10 mouse cellular contexts compared by ENCODE assay signal in the genomic region with DNA sequence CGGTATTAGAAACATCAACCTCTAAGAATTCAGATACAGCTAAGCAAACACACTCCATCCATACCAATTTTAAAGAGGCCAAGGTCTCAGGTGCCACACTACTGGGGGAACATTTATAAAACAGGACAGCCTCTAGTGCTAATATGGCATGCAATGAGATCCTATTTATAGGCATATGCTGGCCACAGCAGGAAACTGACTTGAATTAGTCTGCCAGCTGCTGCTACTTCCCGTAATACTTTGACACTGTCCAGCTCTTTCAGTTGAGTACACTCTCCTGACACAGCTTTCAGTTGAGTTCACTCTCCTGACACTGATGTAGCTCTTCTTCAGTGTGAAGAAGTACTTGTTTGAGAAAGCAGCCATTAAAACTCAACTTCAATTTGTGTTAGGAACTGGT.
A peak's percentile ranks its signal among the peaks of the same experiment; 100 is the strongest.
DNase-seq lines count a peak whose midpoint lies in the region; ATAC-seq lines count a peak whose summit lies in the region.
"Had no signal": no experiment of that assay in that cellular context is flagged by ENCODE, and none has a peak within 500 bp of the region (broad histone marks: within the 10 kb centered on the region; RNA-seq: fewer than 3 reads in every experiment).

No protein-coding gene starts in this region.

- 0 out of 2 replicates have a peak, but pooled peaks have one; percentile 27 for ATAC-seq in midbrain, embryonic 13.5 days
- no peak for ATAC-seq in midbrain, embryonic 16.5 days
- peak; percentile 68; the same call in 1 of the 2 replicates for ATAC-seq in heart, embryonic 14.5 days (ENCODE audit: insufficient number of reproducible peaks, insufficient read depth, low FRiP score, low read depth)
- ATAC-seq in neutrophil, adult 5-6 weeks (ENCODE audit: extremely low read depth, insufficient number of reproducible peaks, low FRiP score, poor library complexity, severe bottlenecking), result peak; percentile 64

- H3K4me3 ChIP-seq in midbrain, embryonic 13.5 days (replicated peaks), result no peak overlapping the region
- H3K4me3 ChIP-seq in midbrain, embryonic 16.5 days (ENCODE audit: low read depth, low read length), result no peak overlapping the region
- H3K4me3 ChIP-seq in heart, embryonic 14.5 days (ENCODE audit: control insufficient read depth in 1 of 2, insufficient read depth in 1 of 2, low read depth in 1 of 2, low read length in 2 of 2), result no peak overlapping the region

- no peaks in the 10 kb centered on the region for H3K27me3 ChIP-seq in midbrain, embryonic 13.5 days
- H3K27me3 ChIP-seq in midbrain, embryonic 16.5 days (ENCODE audit: control insufficient read depth, insufficient read depth, low read depth, low read length), result no peaks in the 10 kb centered on the region
- H3K27me3 ChIP-seq in heart, embryonic 14.5 days (ENCODE audit: control insufficient read depth, insufficient read depth, low read length), result no peaks in the 10 kb centered on the region

- H3K9ac ChIP-seq in midbrain, embryonic 13.5 days (replicated peaks), result no peak overlapping the region
- H3K9ac ChIP-seq in midbrain, embryonic 16.5 days (ENCODE audit: low read depth, low read length), result no peak overlapping the region
- no peak overlapping the region for H3K9ac ChIP-seq in heart, embryonic 14.5 days (ENCODE audit: low read length)

- H3K4me1 ChIP-seq in midbrain, embryonic 13.5 days (replicated peaks), result 0 out of 2 replicates have a peak, but pooled peaks cover 2% of the 10 kb centered on the region
- H3K4me1 ChIP-seq in midbrain, embryonic 16.5 days (ENCODE audit: control insufficient read depth, insufficient read depth, low read length), result no peaks in the 10 kb centered on the region
- peaks cover 0 to 9% of the 10 kb centered on the region in 2 experiments; a peak in 2 of 4 replicates for H3K4me1 ChIP-seq in heart, embryonic 14.5 days (ENCODE audit: control insufficient read depth in 2 of 2, insufficient read depth in 2 of 2, low read length in 2 of 2)

- H3K4me2 ChIP-seq in midbrain, embryonic 13.5 days (replicated peaks), result no peak overlapping the region
- H3K4me2 ChIP-seq in midbrain, embryonic 16.5 days (ENCODE audit: low read length), result no peak overlapping the region
- H3K4me2 ChIP-seq in heart, embryonic 14.5 days (ENCODE audit: low read length), result peak overlapping the region; percentile 12; the same call in 1 of the 2 replicates

- H3K9me3 ChIP-seq in midbrain, embryonic 13.5 days, result no peaks in the 10 kb centered on the region
- no peaks in the 10 kb centered on the region for H3K9me3 ChIP-seq in midbrain, embryonic 16.5 days (replicated peaks; ENCODE audit: control insufficient read depth, low read length, poor library complexity, severe bottlenecking)
- H3K9me3 ChIP-seq in heart, embryonic 14.5 days (ENCODE audit: control insufficient read depth, low read length), result no peaks in the 10 kb centered on the region

- 58% methylated on average over 2 of the region's 2 CpGs for WGBS in midbrain, embryonic 13.5 days
- 56% methylated on average over 2 of the region's 2 CpGs for WGBS in midbrain, embryonic 16.5 days
- WGBS in heart, embryonic 14.5 days, result 24% methylated on average over 2 of the region's 2 CpGs

- no peak overlapping the region for H3K27ac ChIP-seq in midbrain, embryonic 13.5 days
- no peak overlapping the region for H3K27ac ChIP-seq in midbrain, embryonic 16.5 days (ENCODE audit: low read length)
- peak overlapping the region; percentile 49 to 58; a peak in 3 of 4 replicates for H3K27ac ChIP-seq in heart, embryonic 14.5 days (replicated peaks in 1 of 2; ENCODE audit: control insufficient read depth in 1 of 2, insufficient read depth in 1 of 2, low read depth in 2 of 2, low read length in 2 of 2)

- H3K36me3 ChIP-seq in midbrain, embryonic 13.5 days, result 0 out of 2 replicates have a peak, but pooled peaks cover 3% of the 10 kb centered on the region
- H3K36me3 ChIP-seq in midbrain, embryonic 16.5 days (ENCODE audit: control insufficient read depth, insufficient read depth, low read length), result no peaks in the 10 kb centered on the region
- peaks cover 11% of the 10 kb centered on the region for H3K36me3 ChIP-seq in heart, embryonic 14.5 days (ENCODE audit: control insufficient read depth, insufficient read depth, low read length)

- peak; percentile 54 for DNase-seq in gastrocnemius, adult 18-20 months (ENCODE audit: low spot score)
- DNase-seq in gastrocnemius, postnatal 10 days, result no peak
- DNase-seq in layer of hippocampus, postnatal 25 days (ENCODE audit: extremely low spot score in 1 of 2, low spot score in 1 of 2), result no peak
- no peak for DNase-seq in right cerebral cortex, postnatal 36 days (ENCODE audit: low spot score in 2 of 2)
- DNase-seq: cerebellum, adult 11-12 months; thymus, adult 18-20 months had no signal

Comparison
In these comparisons a context has a peak if more than half of its experiments do, and no peak if none do; other contexts are left out.
1. H3K27ac ChIP-seq: peak in heart, embryonic 14.5 days (2 of 2); none in midbrain, embryonic 13.5 days (single experiment) and midbrain, embryonic 16.5 days (single experiment).